Mouse (Mus musculus): ENCODE measurements around the gene Spint2. TPM values are rescaled to one million over a fixed set of nuclear protein-coding genes. Genes with fewer than 3 reads are reported as not detected.

The Spint2 gene
- polyA plus RNA-seq, 1 experiment from 2014 or later: 63.3 TPM

GRCm38 (mm10) chr7:29301127-29301566 is 19.4 kb upstream of the Spint2 start:
- Histone ChIP-seq H3K9me3 (replicated peaks) (no peaks in the 10 kb centered on the region), H3K27me3 (no peaks in the 10 kb centered on the region), H3K9ac (no peak overlapping the region), H3K4me1 (peaks cover 27% of the 10 kb centered on the region), H3K4me3 (peak overlapping the region; percentile 3; the same call in 1 of the 2 replicates), H3K4me2 (replicated peaks) (peak overlapping the region; percentile 13; the same call in 1 of the 2 replicates), H3K27ac (peak overlapping the region; percentile 31; the same call in 1 of the 2 replicates), H3K36me3 (no peaks in the 10 kb centered on the region)
- 0% methylated on average over 7 of the region's 7 CpGs for WGBS
- ATAC-seq (ENCODE audit: low FRiP score): no peak

- H3K4me3 ChIP-seq: no peak overlapping the region
- no peak overlapping the region for H3K4me2 ChIP-seq (replicated peaks)
- peaks cover 23% of the 10 kb centered on the region for H3K4me1 ChIP-seq
- WGBS: 16% methylated on average over 10 of the region's 10 CpGs
- H3K36me3 ChIP-seq: no peaks in the 10 kb centered on the region
- no peak for ATAC-seq (ENCODE audit: low FRiP score)
- no peak overlapping the region for H3K9ac ChIP-seq
- H3K27me3 ChIP-seq: no peaks in the 10 kb centered on the region
- H3K9me3 ChIP-seq (replicated peaks): no peaks in the 10 kb centered on the region
- H3K27ac ChIP-seq: no peak overlapping the region
Measured at GRCm38 (mm10) chr7:29296998-29297397, 15.3 kb upstream of the Spint2 start.

- H3K27me3 ChIP-seq: no peaks in the 10 kb centered on the region
- no peak for ATAC-seq (ENCODE audit: low FRiP score)
- no peaks in the 10 kb centered on the region for H3K36me3 ChIP-seq
- no peaks in the 10 kb centered on the region for H3K9me3 ChIP-seq (replicated peaks)
- peaks cover 33% of the 10 kb centered on the region for H3K4me1 ChIP-seq
- no peak overlapping the region for H3K27ac ChIP-seq
- no peak overlapping the region for H3K9ac ChIP-seq
- no peak overlapping the region for H3K4me3 ChIP-seq
- no peak overlapping the region for H3K4me2 ChIP-seq (replicated peaks)
- 81% methylated on average over 24 of the region's 24 CpGs for WGBS
Measured at GRCm38 (mm10) chr7:29295861-29296647, 14.3 kb upstream of the Spint2 start.

GRCm38 (mm10) chr7:29294111-29294761 is 12.5 kb upstream of the Spint2 start:
- Histone ChIP-seq H3K4me1 (peaks cover 45% of the 10 kb centered on the region), H3K4me3 (no peak overlapping the region), H3K9ac (0 out of 2 replicates have a peak overlapping the region, but pooled peaks have one; percentile 27), H3K9me3 (replicated peaks) (no peaks in the 10 kb centered on the region), H3K4me2 (replicated peaks) (no peak overlapping the region), H3K27me3 (peaks cover 6% of the 10 kb centered on the region; the same call in 1 of the 2 replicates), H3K27ac (peak overlapping the region; percentile 85; the same call in 1 of the 2 replicates), H3K36me3 (no peaks in the 10 kb centered on the region)
- no peak for ATAC-seq (ENCODE audit: low FRiP score)
- 55% methylated on average over 13 of the region's 13 CpGs for WGBS

- H3K27me3 ChIP-seq: peaks cover 6% of the 10 kb centered on the region; the same call in 1 of the 2 replicates
- H3K4me1 ChIP-seq: peaks cover 50% of the 10 kb centered on the region
- H3K4me2 ChIP-seq (replicated peaks): no peak overlapping the region
- H3K9me3 ChIP-seq (replicated peaks): no peaks in the 10 kb centered on the region
- no peaks in the 10 kb centered on the region for H3K36me3 ChIP-seq
- no peak overlapping the region for H3K4me3 ChIP-seq
- H3K9ac ChIP-seq: no peak overlapping the region
- ATAC-seq (ENCODE audit: low FRiP score): no peak; the same call in 1 of the 2 replicates
- peak overlapping the region; percentile 85 for H3K27ac ChIP-seq
- WGBS: 18% methylated on average over 19 of the region's 19 CpGs
Measured at GRCm38 (mm10) chr7:29293131-29294065, 11.7 kb upstream of the Spint2 start.

- Histone ChIP-seq H3K36me3 (no peaks in the 10 kb centered on the region), H3K4me3 (no peak overlapping the region), H3K27me3 (peaks cover 9% of the 10 kb centered on the region; the same call in 1 of the 2 replicates), H3K4me1 (peaks cover 50% of the 10 kb centered on the region), H3K9me3 (replicated peaks) (no peaks in the 10 kb centered on the region), H3K4me2 (replicated peaks) (peak overlapping the region; percentile 36), H3K9ac (no peak overlapping the region), H3K27ac (peak overlapping the region; percentile 85)
- peak; percentile 26 for ATAC-seq (ENCODE audit: low FRiP score)
- 19% methylated on average over 8 of the region's 8 CpGs for WGBS
Measured at GRCm38 (mm10) chr7:29292458-29293098, 10.9 kb upstream of the Spint2 start.

GRCm38 (mm10) chr7:29291616-29292457 is 10.1 kb upstream of the Spint2 start:
- peaks cover 50% of the 10 kb centered on the region for H3K4me1 ChIP-seq
- H3K9me3 ChIP-seq (replicated peaks): no peaks in the 10 kb centered on the region
- no peak overlapping the region for H3K4me3 ChIP-seq
- ATAC-seq (ENCODE audit: low FRiP score): peak; percentile 61
- H3K36me3 ChIP-seq: no peaks in the 10 kb centered on the region
- H3K27ac ChIP-seq: peak overlapping the region; percentile 85
- WGBS: 24% methylated on average over 6 of the region's 7 CpGs
- H3K27me3 ChIP-seq: peaks cover 11% of the 10 kb centered on the region; the same call in 1 of the 2 replicates
- no peak overlapping the region for H3K9ac ChIP-seq
- H3K4me2 ChIP-seq (replicated peaks): peak overlapping the region; percentile 36

GRCm38 (mm10) chr7:29290691-29291485 is 9.2 kb upstream of the Spint2 start:
- H3K9ac ChIP-seq: peak overlapping the region; percentile 44; the same call in 1 of the 2 replicates
- 40% methylated on average over 11 of the region's 11 CpGs for WGBS
- H3K9me3 ChIP-seq (replicated peaks): no peaks in the 10 kb centered on the region
- peaks cover 50% of the 10 kb centered on the region for H3K4me1 ChIP-seq
- ATAC-seq (ENCODE audit: low FRiP score): no peak
- no peaks in the 10 kb centered on the region for H3K36me3 ChIP-seq
- peak overlapping the region; percentile 85 for H3K27ac ChIP-seq
- H3K27me3 ChIP-seq: peaks cover 11% of the 10 kb centered on the region; the same call in 1 of the 2 replicates
- no peak overlapping the region for H3K4me3 ChIP-seq
- peak overlapping the region; percentile 8; the same call in 1 of the 2 replicates for H3K4me2 ChIP-seq (replicated peaks)

- WGBS: 77% methylated on average over 6 of the region's 6 CpGs
- H3K27ac ChIP-seq: peak overlapping the region; percentile 48; the same call in 1 of the 2 replicates
- peak overlapping the region; percentile 65; the same call in 1 of the 2 replicates for H3K9ac ChIP-seq
- H3K4me1 ChIP-seq: peaks cover 50% of the 10 kb centered on the region
- no peaks in the 10 kb centered on the region for H3K9me3 ChIP-seq (replicated peaks)
- ATAC-seq (ENCODE audit: low FRiP score): no peak
- H3K36me3 ChIP-seq: no peaks in the 10 kb centered on the region
- H3K27me3 ChIP-seq: peaks cover 11% of the 10 kb centered on the region; the same call in 1 of the 2 replicates
- H3K4me2 ChIP-seq (replicated peaks): peak overlapping the region; percentile 94
- peak overlapping the region; percentile 54 for H3K4me3 ChIP-seq
Measured at GRCm38 (mm10) chr7:29289856-29290255, 8.1 kb upstream of the Spint2 start.
